Mouse (Mus musculus) embryo, embryonic 10.5 days (tissue): Measurements from ENCODE around the gene 1110025L11Rik.
"Not testable (repeated sequence)": the region's sequence is repeated elsewhere in the genome, so short reads cannot be mapped to it uniquely, and the experiment has no call there.

Experiments
- DNase-seq: peaks from one replicate; pipeline ENCODE4 v3.0.0-alpha.2; 2015; ENCODE audit warnings: low spot score

Gene 1110025L11Rik

DNA sequence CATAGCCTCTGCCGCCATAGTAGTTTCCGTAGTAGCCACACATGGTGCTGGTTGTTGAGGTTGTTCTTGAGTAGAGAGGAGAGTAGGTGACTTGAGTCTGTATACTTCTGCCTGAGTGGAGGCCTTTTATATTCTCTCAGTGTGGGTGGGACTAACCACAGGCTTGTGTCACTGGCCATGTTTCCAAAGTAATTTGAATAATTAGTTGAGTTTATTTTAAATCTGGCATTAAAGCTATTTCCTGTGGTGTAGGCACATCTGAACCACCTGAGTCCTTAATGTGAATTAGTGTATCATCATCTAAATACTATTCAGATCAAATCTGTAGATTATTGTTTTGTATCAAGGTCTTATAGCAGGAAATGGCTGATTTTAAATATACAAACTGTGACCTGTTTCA is at the start of gene 1110025L11Rik:
Gene 1110025L11Rik (minus strand): TSS at position 101 of the 400 bp plus-strand sequence.
- DNase-seq = not testable (repeated sequence)

DNA sequence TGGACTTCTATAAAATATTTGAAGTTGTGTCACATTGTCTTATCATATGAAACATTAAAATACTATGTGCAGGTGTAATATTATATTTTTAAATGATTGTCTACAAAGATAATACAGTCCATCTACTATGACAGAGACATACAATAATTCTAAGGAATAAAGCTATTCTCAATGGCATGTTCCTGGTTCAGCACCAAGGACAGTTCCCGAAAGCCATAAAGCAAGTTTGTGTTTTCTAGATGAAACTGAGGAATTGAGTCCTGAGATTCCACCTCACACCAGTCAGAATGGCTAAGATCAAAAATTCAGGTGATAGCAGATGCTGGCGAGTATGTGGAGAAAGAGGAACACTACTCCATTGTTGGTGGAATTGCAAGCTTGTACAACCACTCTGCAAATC is 7.2 kb upstream of the 1110025L11Rik start:
- DNase-seq = peak; percentile 63

DNA sequence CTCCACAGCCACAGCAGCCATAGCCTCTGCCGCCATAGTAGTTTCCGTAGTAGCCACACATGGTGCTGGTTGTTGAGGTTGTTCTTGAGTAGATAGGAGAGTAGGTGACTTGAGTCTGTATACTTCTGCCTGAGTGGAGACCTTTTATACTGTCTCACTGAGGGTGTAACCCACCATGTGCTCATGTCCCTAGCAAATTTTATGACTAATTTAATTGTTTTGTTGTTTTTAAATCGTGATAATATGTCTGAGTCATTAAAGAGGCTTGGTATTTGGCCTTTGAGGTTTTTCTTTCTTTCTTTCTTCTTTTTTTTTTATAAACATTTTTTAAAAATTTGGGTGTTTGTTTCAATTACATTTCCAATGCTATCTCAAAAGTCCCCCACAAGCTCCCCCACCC is 16.0 kb downstream of the 1110025L11Rik start, which contains the start of gene Krtap6-5:
Gene Krtap6-5 (minus strand): TSS at position 101 of the 400 bp plus-strand sequence.
- DNase-seq = no peak

DNA sequence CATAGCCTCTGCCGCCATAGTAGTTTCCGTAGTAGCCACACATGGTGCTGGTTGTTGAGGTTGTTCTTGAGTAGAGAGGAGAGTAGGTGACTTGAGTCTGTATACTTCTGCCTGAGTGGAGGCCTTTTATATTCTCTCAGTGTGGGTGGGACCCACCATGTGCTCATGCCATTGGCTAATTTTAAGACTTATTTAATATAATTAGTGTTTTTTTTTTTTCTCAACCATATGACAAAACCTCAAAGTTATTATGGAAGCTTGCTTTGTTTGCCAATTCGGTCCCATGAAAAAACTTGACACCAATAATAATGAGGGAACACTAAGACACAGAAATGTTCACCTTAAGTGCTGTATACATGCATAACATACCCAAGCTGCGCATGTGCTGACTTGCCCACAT is 22.4 kb downstream of the 1110025L11Rik start, which contains the start of gene Gm10228:
Gene Gm10228 (minus strand): TSS at position 101 of the 400 bp plus-strand sequence.
- DNase-seq = not testable (repeated sequence)

DNA sequence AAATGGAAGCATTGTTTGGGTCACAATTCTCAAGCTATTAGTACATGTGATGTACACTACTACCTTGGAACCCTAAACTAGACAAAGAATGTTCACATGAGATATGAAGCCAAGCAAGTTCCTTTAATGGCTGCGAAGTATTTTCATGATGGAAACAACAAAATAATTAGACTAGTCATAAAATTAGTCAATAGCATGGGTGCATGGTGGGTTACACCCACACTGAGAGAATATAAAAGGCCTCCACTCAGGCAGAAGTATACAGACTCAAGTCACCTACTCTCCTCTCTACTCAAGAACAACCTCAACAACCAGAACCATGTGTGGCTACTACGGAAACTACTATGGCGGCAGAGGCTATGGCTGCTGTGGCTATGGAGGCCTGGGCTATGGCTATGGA is 32.4 kb downstream of the 1110025L11Rik start, which contains the start of gene Krtap6-1:
Gene Krtap6-1 (plus strand): TSS at position 301 of the 400 bp plus-strand sequence.
- not testable (repeated sequence) for DNase-seq

DNA sequence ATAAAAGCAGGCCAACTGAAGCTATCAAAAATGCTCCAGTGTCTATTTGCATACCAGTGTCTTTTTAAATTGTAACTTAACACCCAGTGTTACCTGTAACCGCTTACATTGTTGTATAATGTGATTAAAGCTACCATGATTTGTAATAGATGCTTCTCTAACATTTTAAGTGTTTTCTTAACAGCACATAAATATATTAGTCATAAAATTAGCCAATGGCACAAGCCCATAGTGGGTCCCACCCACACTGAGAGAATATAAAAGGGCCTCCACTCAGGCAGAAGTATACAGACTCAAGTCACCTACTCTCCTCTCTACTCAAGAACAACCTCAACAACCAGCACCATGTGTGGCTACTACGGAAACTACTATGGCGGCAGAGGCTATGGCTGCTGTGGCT is 48.8 kb downstream of the 1110025L11Rik start, which contains the start of gene Gm10229:
Gene Gm10229 (plus strand): TSS at position 301 of the 400 bp plus-strand sequence.
- not testable (repeated sequence) for DNase-seq

DNA sequence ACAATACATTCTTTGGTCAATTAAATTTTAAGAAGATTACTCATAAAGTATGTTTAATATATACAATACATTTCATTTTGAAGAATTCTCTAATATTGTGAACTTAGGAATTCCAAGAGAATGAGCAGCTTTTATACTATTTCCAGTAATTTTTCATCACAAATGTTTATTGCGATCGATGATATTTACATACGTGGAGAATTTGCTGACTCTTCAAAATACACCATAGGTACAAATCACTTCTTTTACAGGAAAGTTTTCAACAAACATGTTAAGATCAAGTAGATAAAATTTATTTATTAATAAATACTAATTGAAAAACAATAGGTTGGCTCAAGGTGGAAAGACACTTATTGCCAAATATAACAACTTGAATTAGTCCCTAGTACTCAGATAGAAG is 49.8 kb downstream of the 1110025L11Rik start:
- DNase-seq = no peak
